Mouse (Mus musculus) lung, postnatal 0 days (tissue): ENCODE data around the gene Maats1.

Experiments used
- CTCF ChIP-seq: IDR thresholded peaks from 2 replicates; pipeline ENCODE4 v1.5.1; 2016; ENCODE audit warnings: antibody characterized with exemption, mild to moderate bottlenecking
- EP300 ChIP-seq: IDR thresholded peaks from 2 replicates; pipeline ENCODE4 v1.6.1; 2016; ENCODE audit warnings: antibody characterized with exemption, mild to moderate bottlenecking, control low read depth

DNA sequence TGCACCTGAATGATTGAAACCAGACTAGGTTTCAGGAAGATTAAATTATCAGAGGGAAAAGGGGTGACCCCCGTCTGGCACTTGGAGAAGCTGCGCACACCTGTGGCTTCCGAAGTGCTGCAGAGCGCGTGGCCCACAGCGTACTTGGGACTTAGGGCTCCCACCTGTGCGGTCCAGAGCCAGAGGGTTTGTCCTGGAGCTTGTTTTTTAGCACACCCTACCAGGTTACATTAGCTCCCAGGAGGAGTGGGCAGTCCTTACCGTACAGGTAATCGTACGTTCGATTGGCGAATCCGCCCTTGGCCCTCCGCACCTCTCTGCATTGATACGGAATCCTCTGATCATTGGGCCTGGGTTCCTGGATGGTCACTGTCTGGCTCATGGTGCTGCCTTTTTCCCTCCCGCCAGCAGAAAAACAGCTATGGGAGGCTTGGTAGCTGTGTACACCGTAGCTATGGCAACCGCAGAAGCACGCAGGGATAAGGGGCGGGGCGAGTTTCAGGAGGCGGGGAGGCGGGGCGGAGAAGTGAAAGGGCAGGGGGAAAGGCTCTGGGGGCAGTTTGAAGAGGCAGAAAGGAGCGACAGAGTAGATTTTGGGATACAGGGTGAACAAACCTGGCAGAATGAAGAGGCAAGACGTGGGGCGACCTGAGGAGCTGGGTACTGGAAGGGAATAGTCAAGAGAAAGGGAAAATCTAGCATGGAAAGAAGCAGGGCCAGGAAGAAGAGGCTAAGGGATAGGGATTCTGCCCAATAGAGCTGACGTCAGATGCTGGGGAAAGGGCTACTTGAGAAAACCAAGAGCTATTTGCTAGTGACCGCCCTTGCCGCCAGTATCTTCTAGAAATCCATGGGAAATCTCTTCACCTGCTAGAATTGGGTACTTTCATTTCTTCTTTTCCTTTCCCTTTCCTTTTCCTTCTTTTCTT, at the start of gene Maats1:
- TF ChIP-seq CTCF (no peak), EP300 (no peak)
